Mouse (Mus musculus): ENCODE data around the gene Agbl2. TPM values are rescaled to one million over a fixed set of nuclear protein-coding genes. Genes with fewer than 3 reads are reported as not detected.

Gene Agbl2
- 1.1 and 1.2 TPM in 2 replicates for polyA plus RNA-seq (2014; fragmentation: Nextera tagmentation; extraction: Ambion mirVana)

- H3K9ac ChIP-seq (ENCODE audit: low read depth, low read length): peak within 1 kb of the TSS; percentile 40
- peak within 1 kb of the TSS; percentile 74 for H3K4me2 ChIP-seq
- H3K36me3 ChIP-seq (ENCODE audit: control insufficient read depth, insufficient read depth, low read length): peaks cover 25% of the 10 kb centered on the region
- no peak within 1 kb of the TSS for H3K27ac ChIP-seq (ENCODE audit: low read depth, low read length)
- peak; percentile 41; the same call in 1 of the 2 replicates for ATAC-seq (replicated peaks; ENCODE audit: insufficient number of reproducible peaks, low FRiP score, low TSS enrichment)
- H3K27me3 ChIP-seq (ENCODE audit: control insufficient read depth, insufficient read depth, low read length): no peaks in the 10 kb centered on the region
- H3K9me3 ChIP-seq (replicated peaks; ENCODE audit: control insufficient read depth, low read length): no peaks in the 10 kb centered on the region
- WGBS (ENCODE audit: insufficient replicate concordance): 4% methylated on average over 11 of the region's 11 CpGs
- H3K4me1 ChIP-seq (ENCODE audit: control insufficient read depth, insufficient read depth, low read length): peaks cover 2% of the 10 kb centered on the region; the same call in 1 of the 2 replicates
- H3K4me3 ChIP-seq (ENCODE audit: low read depth, low read length): peak within 1 kb of the TSS; percentile 45
Observed at GRCm38 (mm10) chr2:90782458-90782857, at the start of gene Agbl2. Agbl2 (plus strand) TSS chr2:90782727.

- H3K36me3 ChIP-seq (ENCODE audit: control insufficient read depth, insufficient read depth, low read length): peaks cover 36% of the 10 kb centered on the region
- no peak overlapping the region for H3K9ac ChIP-seq (ENCODE audit: low read depth, low read length)
- no peaks in the 10 kb centered on the region for H3K4me1 ChIP-seq (ENCODE audit: control insufficient read depth, insufficient read depth, low read length)
- no peak overlapping the region for H3K4me3 ChIP-seq (ENCODE audit: low read depth, low read length)
- ATAC-seq (replicated peaks; ENCODE audit: insufficient number of reproducible peaks, low FRiP score, low TSS enrichment): no peak
- no peak overlapping the region for H3K4me2 ChIP-seq
- no peaks in the 10 kb centered on the region for H3K27me3 ChIP-seq (ENCODE audit: control insufficient read depth, insufficient read depth, low read length)
- 91% methylated on average over 11 of the region's 11 CpGs for WGBS (ENCODE audit: insufficient replicate concordance)
- no peaks in the 10 kb centered on the region for H3K9me3 ChIP-seq (replicated peaks; ENCODE audit: control insufficient read depth, low read length)
- H3K27ac ChIP-seq (ENCODE audit: low read depth, low read length): no peak overlapping the region
Observed at GRCm38 (mm10) chr2:90735326-90735725, 47.2 kb upstream of the Agbl2 start.

- WGBS (ENCODE audit: insufficient replicate concordance): 88% methylated on average over 3 of the region's 3 CpGs
- Histone ChIP-seq H3K9me3 (replicated peaks; ENCODE audit: control insufficient read depth, low read length) (no peaks in the 10 kb centered on the region), H3K4me2 (no peak overlapping the region), H3K4me3 (ENCODE audit: low read depth, low read length) (no peak overlapping the region), H3K36me3 (ENCODE audit: control insufficient read depth, insufficient read depth, low read length) (peaks cover 24% of the 10 kb centered on the region), H3K27ac (ENCODE audit: low read depth, low read length) (no peak overlapping the region), H3K9ac (ENCODE audit: low read depth, low read length) (no peak overlapping the region), H3K4me1 (ENCODE audit: control insufficient read depth, insufficient read depth, low read length) (no peaks in the 10 kb centered on the region), H3K27me3 (ENCODE audit: control insufficient read depth, insufficient read depth, low read length) (no peaks in the 10 kb centered on the region)
- no peak for ATAC-seq (replicated peaks; ENCODE audit: insufficient number of reproducible peaks, low FRiP score, low TSS enrichment)
Observed at GRCm38 (mm10) chr2:90738801-90739200, 43.7 kb upstream of the Agbl2 start.

GRCm38 (mm10) chr2:90739327-90739726 is 43.2 kb upstream of the Agbl2 start:
- no peak overlapping the region for H3K27ac ChIP-seq (ENCODE audit: low read depth, low read length)
- ATAC-seq (replicated peaks; ENCODE audit: insufficient number of reproducible peaks, low FRiP score, low TSS enrichment): no peak
- no peak overlapping the region for H3K9ac ChIP-seq (ENCODE audit: low read depth, low read length)
- 87% methylated on average over 3 of the region's 3 CpGs for WGBS (ENCODE audit: insufficient replicate concordance)
- no peaks in the 10 kb centered on the region for H3K27me3 ChIP-seq (ENCODE audit: control insufficient read depth, insufficient read depth, low read length)
- no peaks in the 10 kb centered on the region for H3K4me1 ChIP-seq (ENCODE audit: control insufficient read depth, insufficient read depth, low read length)
- no peak overlapping the region for H3K4me3 ChIP-seq (ENCODE audit: low read depth, low read length)
- peaks cover 24% of the 10 kb centered on the region for H3K36me3 ChIP-seq (ENCODE audit: control insufficient read depth, insufficient read depth, low read length)
- H3K4me2 ChIP-seq: no peak overlapping the region
- H3K9me3 ChIP-seq (replicated peaks; ENCODE audit: control insufficient read depth, low read length): no peaks in the 10 kb centered on the region

- Histone ChIP-seq H3K4me2 (no peak overlapping the region), H3K9ac (ENCODE audit: low read depth, low read length) (no peak overlapping the region), H3K36me3 (ENCODE audit: control insufficient read depth, insufficient read depth, low read length) (peaks cover 21% of the 10 kb centered on the region), H3K27me3 (ENCODE audit: control insufficient read depth, insufficient read depth, low read length) (no peaks in the 10 kb centered on the region), H3K4me1 (ENCODE audit: control insufficient read depth, insufficient read depth, low read length) (no peaks in the 10 kb centered on the region), H3K27ac (ENCODE audit: low read depth, low read length) (no peak overlapping the region), H3K4me3 (ENCODE audit: low read depth, low read length) (no peak overlapping the region), H3K9me3 (replicated peaks; ENCODE audit: control insufficient read depth, low read length) (no peaks in the 10 kb centered on the region)
- no peak for ATAC-seq (replicated peaks; ENCODE audit: insufficient number of reproducible peaks, low FRiP score, low TSS enrichment)
- 87% methylated on average over 5 of the region's 5 CpGs for WGBS (ENCODE audit: insufficient replicate concordance)
Observed at GRCm38 (mm10) chr2:90739921-90740320, 42.6 kb upstream of the Agbl2 start.

- peaks cover 5% of the 10 kb centered on the region; the same call in 1 of the 2 replicates for H3K4me1 ChIP-seq (ENCODE audit: control insufficient read depth, insufficient read depth, low read length)
- no peaks in the 10 kb centered on the region for H3K9me3 ChIP-seq (replicated peaks; ENCODE audit: control insufficient read depth, low read length)
- 53% methylated on average over 12 of the region's 12 CpGs for WGBS (ENCODE audit: insufficient replicate concordance)
- ATAC-seq (replicated peaks; ENCODE audit: insufficient number of reproducible peaks, low FRiP score, low TSS enrichment): no peak
- H3K4me2 ChIP-seq: peak overlapping the region; percentile 65
- peak overlapping the region; percentile 87 for H3K4me3 ChIP-seq (ENCODE audit: low read depth, low read length)
- no peaks in the 10 kb centered on the region for H3K27me3 ChIP-seq (ENCODE audit: control insufficient read depth, insufficient read depth, low read length)
- 0 out of 2 replicates have a peak, but pooled peaks cover 4% of the 10 kb centered on the region for H3K36me3 ChIP-seq (ENCODE audit: control insufficient read depth, insufficient read depth, low read length)
- H3K9ac ChIP-seq (ENCODE audit: low read depth, low read length): peak overlapping the region; percentile 67; the same call in 1 of the 2 replicates
- peak overlapping the region; percentile 92 for H3K27ac ChIP-seq (ENCODE audit: low read depth, low read length)
Observed at GRCm38 (mm10) chr2:90744285-90745052, 38.1 kb upstream of the Agbl2 start.

- peak within 1 kb of the TSS; percentile 92 for H3K27ac ChIP-seq (ENCODE audit: low read depth, low read length)
- H3K27me3 ChIP-seq (ENCODE audit: control insufficient read depth, insufficient read depth, low read length): no peaks in the 10 kb centered on the region
- H3K4me2 ChIP-seq: peak within 1 kb of the TSS; percentile 92
- H3K4me3 ChIP-seq (ENCODE audit: low read depth, low read length): peak within 1 kb of the TSS; percentile 87
- H3K9ac ChIP-seq (ENCODE audit: low read depth, low read length): peak within 1 kb of the TSS; percentile 92
- under 1% methylated on average over 44 of the region's 44 CpGs for WGBS (ENCODE audit: insufficient replicate concordance)
- ATAC-seq (replicated peaks; ENCODE audit: insufficient number of reproducible peaks, low FRiP score, low TSS enrichment): peak; percentile 99
- 0 out of 2 replicates have a peak, but pooled peaks cover 6% of the 10 kb centered on the region for H3K36me3 ChIP-seq (ENCODE audit: control insufficient read depth, insufficient read depth, low read length)
- H3K4me1 ChIP-seq (ENCODE audit: control insufficient read depth, insufficient read depth, low read length): peaks cover 8% of the 10 kb centered on the region; the same call in 1 of the 2 replicates
- H3K9me3 ChIP-seq (replicated peaks; ENCODE audit: control insufficient read depth, low read length): no peaks in the 10 kb centered on the region
Observed at GRCm38 (mm10) chr2:90745053-90745678, 37.4 kb upstream of the Agbl2 start, which contains the start of gene Fnbp4. Fnbp4 (plus strand) TSS chr2:90745370.

GRCm38 (mm10) chr2:90745740-90746537 is 36.6 kb upstream of the Agbl2 start:
- peak; percentile 52 for ATAC-seq (replicated peaks; ENCODE audit: insufficient number of reproducible peaks, low FRiP score, low TSS enrichment)
- Histone ChIP-seq H3K36me3 (ENCODE audit: control insufficient read depth, insufficient read depth, low read length) (peaks cover 10% of the 10 kb centered on the region; the same call in 1 of the 2 replicates), H3K27ac (ENCODE audit: low read depth, low read length) (peak overlapping the region; percentile 92), H3K9ac (ENCODE audit: low read depth, low read length) (peak overlapping the region; percentile 92), H3K27me3 (ENCODE audit: control insufficient read depth, insufficient read depth, low read length) (no peaks in the 10 kb centered on the region), H3K4me1 (ENCODE audit: control insufficient read depth, insufficient read depth, low read length) (peaks cover 8% of the 10 kb centered on the region; the same call in 1 of the 2 replicates), H3K9me3 (replicated peaks; ENCODE audit: control insufficient read depth, low read length) (no peaks in the 10 kb centered on the region), H3K4me2 (peak overlapping the region; percentile 92), H3K4me3 (ENCODE audit: low read depth, low read length) (peak overlapping the region; percentile 87)
- under 1% methylated on average over 54 of the region's 54 CpGs for WGBS (ENCODE audit: insufficient replicate concordance)

Data from heart, embryonic 11.5 days (tissue).